Mouse (Mus musculus): ENCODE results near the gene Gpr160.

The Gpr160 gene

GRCm38 (mm10) chr3:30904658-30905057 is 48.9 kb downstream of the Gpr160 start:
- DNase-seq = no peak

- no peak for DNase-seq
Observed at GRCm38 (mm10) chr3:30917160-30917559, 61.4 kb downstream of the Gpr160 start.

- no peak for DNase-seq
Observed at GRCm38 (mm10) chr3:30927664-30928063, 71.9 kb downstream of the Gpr160 start.

GRCm38 (mm10) chr3:30929828-30930227 is 74.1 kb downstream of the Gpr160 start:
- DNase-seq = no peak

- no peak for DNase-seq
Observed at GRCm38 (mm10) chr3:30934384-30934783, 78.6 kb downstream of the Gpr160 start.
